Mouse (Mus musculus): ENCODE data around the gene Olfr49.
A peak's percentile ranks its signal among the peaks of the same experiment; 100 is the strongest.

Olfr49 gene

DNA sequence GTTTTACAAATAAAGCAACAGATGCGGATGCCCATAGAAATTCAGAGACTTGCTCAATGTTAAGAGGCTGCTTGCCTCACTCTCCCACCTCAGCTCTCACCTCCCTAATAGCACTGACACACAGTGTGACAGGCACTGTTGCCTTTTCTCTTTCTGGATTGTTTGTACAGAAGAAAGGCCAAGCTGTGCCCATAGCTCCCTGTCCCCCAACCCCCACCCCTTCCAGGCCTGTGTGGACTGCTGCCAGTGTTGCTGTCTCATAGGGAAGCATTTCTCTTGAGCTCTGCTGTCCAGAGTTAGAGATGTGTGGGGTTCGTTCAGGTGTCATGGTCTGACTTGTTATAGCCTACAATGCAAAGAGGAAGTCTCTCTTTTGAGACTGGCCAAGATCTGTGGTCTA, 24.5 kb downstream of the Olfr49 start:
- no peak for DNase-seq

- no peak for DNase-seq
Measured at GRCm38 (mm10) chr14:54259722-54260085, 25.0 kb downstream of the Olfr49 start.

DNA sequence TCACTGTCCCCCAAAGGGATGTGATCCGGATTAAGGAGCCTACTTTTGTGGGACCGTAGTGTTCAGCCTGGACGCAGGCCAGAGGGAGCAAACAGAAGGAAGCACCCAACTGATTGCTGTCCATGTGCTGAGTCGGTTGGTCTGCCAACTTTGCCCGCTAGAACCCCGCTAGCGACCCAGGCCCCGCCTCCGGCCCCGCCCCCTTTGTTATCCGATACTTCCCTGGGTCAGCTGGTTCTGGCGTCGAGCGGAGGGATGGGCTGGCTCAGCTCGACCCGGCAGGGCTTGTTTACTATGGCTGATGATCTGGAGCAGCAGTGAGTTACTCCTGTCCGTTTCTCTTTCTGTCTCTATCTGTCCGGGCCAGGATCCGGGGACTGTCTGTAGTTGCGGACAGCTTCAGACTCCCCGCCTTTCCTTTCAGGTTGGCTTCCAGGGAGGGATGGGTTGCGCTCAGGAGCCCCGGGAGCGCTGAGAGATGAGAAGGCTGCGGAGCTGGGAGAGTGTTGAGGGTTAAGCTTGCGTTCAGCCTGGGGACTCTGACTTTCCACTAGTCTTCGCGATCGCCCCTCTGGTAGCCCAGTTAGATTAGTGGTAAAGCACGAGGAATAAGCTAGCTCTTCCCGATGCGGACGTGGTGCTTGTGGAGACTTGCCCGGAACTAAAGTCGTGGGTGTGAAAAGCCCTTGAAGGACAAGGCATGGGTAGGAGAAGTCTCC, 25.6 kb downstream of the Olfr49 start:
- DNase-seq = peak; percentile 78

DNA sequence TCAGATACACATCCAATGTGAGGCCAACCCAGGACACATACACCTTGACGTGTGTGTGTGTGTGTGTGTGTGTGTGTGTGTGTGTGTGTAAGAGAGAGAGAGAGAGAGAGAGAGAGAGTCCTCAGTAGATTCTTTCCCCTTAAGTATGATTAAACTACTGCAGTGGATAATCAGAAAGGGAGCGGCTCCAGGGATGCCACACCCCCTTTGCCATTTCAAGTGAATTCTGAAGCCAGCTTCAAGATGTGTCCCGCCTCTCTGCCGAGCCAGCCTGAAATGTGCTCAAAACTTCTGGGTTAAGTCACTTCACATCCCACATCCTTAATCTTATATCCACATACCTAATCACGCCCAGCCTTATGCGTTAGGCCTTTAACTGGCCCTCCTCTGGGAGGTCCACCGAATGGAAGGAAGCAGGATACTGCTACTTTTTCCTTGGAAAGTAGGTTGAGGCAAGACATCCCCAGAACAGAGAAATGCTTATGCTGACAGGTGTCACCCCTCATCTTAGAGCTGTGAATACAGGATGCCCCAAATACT, 26.5 kb downstream of the Olfr49 start:
- no peak for DNase-seq

DNA sequence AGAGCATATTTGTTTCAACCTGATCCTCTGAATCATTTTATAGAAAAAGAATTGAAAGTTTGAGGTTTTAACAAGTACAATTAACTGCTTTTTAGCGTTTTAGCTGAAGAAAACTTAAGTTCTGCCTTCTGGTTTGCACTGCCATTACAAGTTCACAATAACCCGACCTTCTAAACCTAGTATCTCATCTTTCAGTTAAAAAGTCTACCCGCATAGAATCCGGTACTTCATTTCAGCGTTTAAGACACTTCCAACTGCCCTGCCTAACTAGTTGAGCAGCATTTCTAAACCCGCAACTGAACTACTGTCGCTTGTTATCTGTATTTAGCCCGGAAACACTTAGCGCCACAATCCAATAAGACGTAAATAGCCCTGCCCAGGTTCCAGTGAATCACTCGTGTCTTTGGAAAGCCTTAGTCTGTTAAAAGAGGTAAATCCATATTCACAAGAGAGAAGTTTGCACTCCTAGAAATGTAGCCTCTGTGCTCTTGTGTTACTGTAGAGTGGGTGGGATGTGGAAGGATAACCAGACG, 30.0 kb downstream of the Olfr49 start:
- DNase-seq = no peak

DNA sequence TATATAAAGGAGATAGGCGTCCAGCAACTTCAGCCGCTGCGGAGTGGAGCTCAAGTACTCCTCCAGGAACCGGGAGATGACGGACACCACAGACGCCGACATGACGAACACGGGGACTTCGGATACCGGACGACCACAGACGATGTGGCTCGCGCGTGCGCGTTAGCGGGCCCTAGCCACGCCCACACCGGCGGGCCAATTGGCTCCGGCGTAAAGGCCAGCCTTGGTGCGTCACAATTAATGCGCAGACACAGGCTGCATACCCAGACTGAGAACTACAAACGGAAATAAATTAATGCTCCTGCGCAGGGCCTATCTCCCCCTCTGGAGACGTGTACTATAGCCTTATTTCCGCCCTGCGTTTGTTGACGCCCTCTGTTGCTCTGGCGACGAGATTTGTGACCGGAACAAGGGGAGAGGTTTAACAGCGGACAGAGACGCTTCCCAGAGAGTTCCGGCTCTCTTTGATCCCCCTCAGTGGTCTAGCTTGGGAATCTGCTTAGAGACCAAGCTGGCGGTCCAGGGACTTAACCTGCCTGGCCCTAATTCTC, 30.9 kb downstream of the Olfr49 start, which contains the start of the genes Dad1 and Abhd4:
Gene Dad1 (minus strand): TSS at position 364 of the 551 bp plus-strand sequence.
Gene Abhd4 (plus strand): TSS at position 448 of the 551 bp plus-strand sequence.
- DNase-seq = peak; percentile 97

DNA sequence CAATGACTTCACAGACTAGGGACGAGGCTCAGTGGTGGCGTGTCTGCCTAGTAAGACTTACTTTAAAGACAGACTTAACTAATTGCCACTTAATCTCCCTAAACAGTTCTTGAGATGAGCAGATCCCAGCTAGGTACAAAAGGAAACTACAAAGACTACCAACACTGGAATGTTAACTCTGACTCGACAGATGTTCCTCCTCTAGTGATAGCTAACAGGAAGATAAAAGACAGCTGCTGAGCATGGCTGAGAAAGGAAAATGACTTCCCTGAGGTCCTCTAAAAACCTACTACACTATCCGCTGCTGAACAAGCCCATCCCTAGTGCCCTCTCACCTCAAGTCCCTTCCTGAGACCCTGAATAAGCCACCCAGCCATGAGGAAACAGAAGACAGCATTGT, 34.6 kb downstream of the Olfr49 start:
- no peak for DNase-seq

DNA sequence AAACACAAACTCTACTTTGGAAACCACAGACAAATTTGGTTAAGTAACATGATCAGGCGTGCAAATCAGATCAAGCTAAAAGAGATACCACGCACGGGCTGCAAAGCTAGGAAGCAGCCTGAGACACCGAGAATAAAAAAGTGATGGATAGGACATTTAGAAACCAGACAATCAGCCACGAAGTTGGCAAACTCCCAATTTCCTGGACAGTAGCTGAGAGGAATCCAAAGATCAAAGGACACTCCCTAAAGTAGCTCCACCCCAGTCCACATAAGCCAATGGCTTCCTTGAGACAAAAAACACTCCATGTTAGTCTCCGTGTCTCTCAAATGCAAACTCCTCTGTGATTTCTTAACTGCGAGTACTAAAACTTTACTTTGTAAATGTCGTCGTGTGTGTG, 35.4 kb downstream of the Olfr49 start:
- DNase-seq = no peak

GRCm38 (mm10) chr14:54246232-54246631, 38.5 kb downstream of the Olfr49 start:
- DNase-seq = no peak

- no peak for DNase-seq
Measured at GRCm38 (mm10) chr14:54244183-54244582, 40.6 kb downstream of the Olfr49 start.

DNA sequence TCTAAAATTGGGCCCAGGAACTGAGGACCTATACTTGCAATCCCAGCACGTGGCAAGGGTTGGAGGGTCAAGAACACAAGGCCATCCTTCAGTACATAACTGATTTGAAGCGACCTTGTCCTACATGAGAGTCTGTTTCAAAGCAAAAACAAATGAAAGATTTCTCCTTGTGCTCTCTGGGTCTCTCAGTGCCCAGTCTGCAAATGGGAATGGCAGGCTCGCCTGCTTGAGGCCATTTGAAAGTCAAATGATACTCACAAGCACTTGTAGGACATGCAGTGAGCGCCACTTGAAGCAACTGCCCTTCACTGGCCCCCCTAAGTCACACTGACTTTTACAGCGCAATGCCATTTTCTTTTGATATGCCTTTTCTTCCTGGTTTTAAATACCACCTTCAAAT, 44.2 kb downstream of the Olfr49 start:
- no peak for DNase-seq

GRCm38 (mm10) chr14:54239002-54239736, 45.6 kb downstream of the Olfr49 start:
- DNase-seq = peak; percentile 69

- no peak for DNase-seq
Measured at GRCm38 (mm10) chr14:54236881-54237280, 47.9 kb downstream of the Olfr49 start.

- DNase-seq = no peak
Measured at GRCm38 (mm10) chr14:54235825-54236540, 48.8 kb downstream of the Olfr49 start.

DNA sequence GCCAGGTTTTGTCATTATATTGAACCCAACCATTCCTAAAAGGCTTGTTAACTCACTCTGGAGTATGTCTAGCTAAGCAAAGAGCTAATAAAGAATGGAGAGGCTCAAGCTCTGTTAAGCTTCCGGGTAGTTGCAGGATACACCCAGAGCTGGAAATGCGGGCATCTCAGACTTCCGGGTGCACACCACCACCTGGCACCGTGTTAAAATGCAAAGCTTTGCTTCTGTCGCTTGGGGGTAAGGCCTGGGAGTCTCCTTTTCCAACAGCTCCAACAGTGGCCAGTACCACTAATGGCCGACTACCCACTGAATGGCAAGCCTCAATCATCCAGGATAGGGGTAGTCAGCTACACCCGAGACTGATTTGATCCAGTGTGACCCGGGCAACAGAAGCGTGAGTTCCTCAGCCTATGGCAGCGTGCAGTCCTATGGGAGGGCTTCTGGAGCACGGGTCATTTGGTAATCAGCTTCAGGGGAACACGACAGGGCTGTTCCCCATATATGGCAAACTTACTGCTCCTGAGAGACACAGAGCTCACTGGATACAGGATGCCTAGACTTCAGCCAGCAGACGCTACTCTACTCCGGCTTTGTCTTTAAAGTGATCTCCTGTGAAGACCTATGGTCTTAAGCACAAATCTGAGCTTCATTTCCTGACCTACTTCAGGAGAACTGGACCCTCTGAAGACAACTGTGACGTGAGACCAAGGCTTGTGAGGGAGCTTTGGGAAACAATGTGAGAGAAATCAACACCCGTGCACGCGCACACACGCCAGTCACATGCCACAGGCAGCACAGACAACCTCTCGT, 50.3 kb downstream of the Olfr49 start:
- DNase-seq = no peak

- no peak for DNase-seq
Measured at GRCm38 (mm10) chr14:54233559-54234143, 51.1 kb downstream of the Olfr49 start.

- DNase-seq = no peak
Measured at GRCm38 (mm10) chr14:54232811-54233558, 51.8 kb downstream of the Olfr49 start.

DNA sequence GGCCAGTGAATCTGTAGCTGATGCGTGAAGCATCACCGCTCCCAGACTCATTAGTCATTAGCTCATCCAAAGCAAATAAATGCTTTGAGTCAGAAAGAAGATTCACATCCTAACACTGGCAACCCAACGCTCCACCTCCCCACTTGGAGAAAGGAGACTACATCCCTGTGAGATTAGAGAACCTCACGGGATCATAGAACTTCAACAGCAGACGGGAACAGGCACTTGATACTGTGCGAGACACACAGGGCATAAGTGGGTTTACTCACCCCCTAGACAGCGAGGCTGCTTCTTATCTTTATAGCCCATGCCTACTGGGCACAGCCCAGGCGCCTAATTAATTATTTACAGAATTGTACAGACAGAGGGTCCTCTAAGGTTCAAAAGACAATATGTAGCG, 52.6 kb downstream of the Olfr49 start:
- DNase-seq = no peak

- no peak for DNase-seq
Measured at GRCm38 (mm10) chr14:54231176-54231956, 53.4 kb downstream of the Olfr49 start.

DNA sequence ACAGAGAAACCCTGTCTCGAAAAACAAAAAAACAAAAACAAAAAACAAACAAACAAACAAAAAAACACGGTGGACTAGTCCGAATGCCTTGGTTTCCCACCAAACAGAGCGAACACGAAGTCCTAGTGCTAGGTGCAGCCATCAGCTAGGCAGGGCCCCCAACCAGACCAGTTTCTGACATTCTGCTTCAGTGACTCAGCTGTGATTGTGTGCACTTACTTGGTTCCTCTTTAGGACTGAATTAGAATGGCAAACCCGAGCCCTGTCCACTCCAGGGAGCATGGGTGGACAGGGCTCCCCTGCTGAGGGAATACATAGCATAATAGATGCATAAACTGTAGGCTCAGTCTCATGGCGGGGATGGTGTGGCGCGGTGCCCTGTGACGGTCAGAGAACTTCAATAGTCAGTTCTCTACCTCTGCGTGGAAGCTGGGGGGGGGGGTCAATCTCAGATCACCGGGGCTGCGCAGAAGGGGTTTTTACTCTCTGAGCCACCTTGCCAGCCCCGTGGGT, 54.0 kb downstream of the Olfr49 start:
- no peak for DNase-seq
